In genomic region chr6:115424433-115424832, GRCm38 (mm10) we compare ENCODE assay signal across 21 mouse cellular contexts.
DNase-seq lines count a peak whose midpoint lies in the region; ATAC-seq and TF ChIP-seq lines count a peak whose summit lies in the region.
"Had no signal": no experiment of that assay in that cellular context is flagged by ENCODE, and none has a peak within 500 bp of the region (broad histone marks: within the 10 kb centered on the region; RNA-seq: fewer than 3 reads in every experiment).

No protein-coding gene starts in this region.

- H3K4me2 ChIP-seq in liver, embryonic 11.5 days: no peak overlapping the region
- H3K4me2 ChIP-seq: heart, embryonic 12.5 days; liver, embryonic 15.5 days; neural tube, embryonic 13.5 days had no signal

- H3K36me3 ChIP-seq in liver, adult 2 months (ENCODE audit: control insufficient read depth, insufficient read depth, low read length): no peaks in the 10 kb centered on the region
- H3K36me3 ChIP-seq in liver, embryonic 11.5 days (ENCODE audit: control insufficient read depth, insufficient read depth, low read length): no peaks in the 10 kb centered on the region
- H3K36me3 ChIP-seq: embryonic facial prominence, embryonic 10.5 days; heart, embryonic 12.5 days; liver, embryonic 15.5 days; neural tube, embryonic 13.5 days had no signal

- no peak for TF ChIP-seq POLR2A in liver, adult 2 months (IDR thresholded peaks at IDR 0.05; ENCODE audit: extremely low read depth, insufficient read depth, low read length)

- no peaks in the 10 kb centered on the region for H3K79me2 ChIP-seq in liver, adult 2 months (ENCODE audit: control insufficient read depth, insufficient read depth, low read length)

- no peak for ATAC-seq in liver, embryonic 11.5 days (replicated peaks; ENCODE audit: low FRiP score)
- ATAC-seq: forebrain, embryonic 14.5 days; hindbrain, embryonic 16.5 days; intestine, postnatal 0 days had no signal

- WGBS in liver, adult 2 months: 21% methylated on average over 3 of the region's 3 CpGs
- WGBS in liver, embryonic 11.5 days: 81% methylated on average over 3 of the region's 3 CpGs

- no peak for TF ChIP-seq CTCF in liver, adult 2 months (IDR thresholded peaks at IDR 0.05; ENCODE audit: low read depth, low read length)

- H3K4me1 ChIP-seq in liver, adult 2 months (ENCODE audit: control insufficient read depth, insufficient read depth, low read length): peaks cover 14% of the 10 kb centered on the region; the same call in 1 of the 2 replicates
- H3K4me1 ChIP-seq in liver, embryonic 11.5 days (replicated peaks; ENCODE audit: control insufficient read depth, insufficient read depth, low read length): no peaks in the 10 kb centered on the region
- H3K4me1 ChIP-seq: embryonic facial prominence, embryonic 10.5 days; heart, embryonic 12.5 days; liver, embryonic 15.5 days; neural tube, embryonic 13.5 days had no signal

- no peaks in the 10 kb centered on the region for H3K9me3 ChIP-seq in liver, embryonic 11.5 days (ENCODE audit: control insufficient read depth, low read length)
- H3K9me3 ChIP-seq: embryonic facial prominence, embryonic 10.5 days; heart, embryonic 12.5 days; liver, embryonic 15.5 days; megakaryocyte, embryonic 14.5 days; neural tube, embryonic 13.5 days had no signal

- H3K27me3 ChIP-seq in liver, adult 2 months (ENCODE audit: control insufficient read depth, insufficient read depth, low read length): no peaks in the 10 kb centered on the region
- H3K27me3 ChIP-seq in liver, embryonic 11.5 days (replicated peaks; ENCODE audit: control insufficient read depth, insufficient read depth, low read length): no peaks in the 10 kb centered on the region
- H3K27me3 ChIP-seq: heart, embryonic 12.5 days; liver, embryonic 15.5 days; megakaryocyte, embryonic 14.5 days; neural tube, embryonic 13.5 days had no signal

- H3K4me3 ChIP-seq in liver, adult 2 months (ENCODE audit: insufficient read depth, low read depth, low read length): no peak overlapping the region
- no peak overlapping the region for H3K4me3 ChIP-seq in liver, embryonic 11.5 days (ENCODE audit: low read depth, low read length)
- H3K4me3 ChIP-seq: embryonic facial prominence, embryonic 10.5 days; heart, embryonic 12.5 days; layer of hippocampus, adult 2 months; left cerebral cortex, adult 2 months; liver, embryonic 15.5 days; megakaryocyte, embryonic 14.5 days; neural tube, embryonic 13.5 days had no signal

- DNase-seq in adrenal gland, adult (ENCODE audit: inconsistent age in 2 of 2, low spot score in 1 of 2): peak; percentile 5 to 78
- no peak for DNase-seq in adrenal gland, postnatal 4 days (ENCODE audit: low spot score in 2 of 2)
- DNase-seq in liver, adult 2 months (ENCODE audit: extremely low read depth, low read depth, low spot score): peak; percentile 83
- DNase-seq in liver, embryonic 11.5 days (ENCODE audit: low spot score): no peak
- peak; percentile 9 for DNase-seq in lung, postnatal 14 days
- no peak for DNase-seq in kidney, adult 11 months
- no peak for DNase-seq in c-Kit-positive CD71-positive TER-119-positive erythroid progenitor cells, embryonic 14.5 days (ENCODE audit: low spot score)
- DNase-seq in left cerebral cortex, postnatal 36 days (ENCODE audit: low spot score in 2 of 2): no peak
- DNase-seq: cerebellum, adult 18-20 months; heart, postnatal 36 days had no signal

- no peak overlapping the region for H3K9ac ChIP-seq in liver, adult 2 months (ENCODE audit: low read depth, low read length)
- H3K9ac ChIP-seq in liver, embryonic 11.5 days (ENCODE audit: low read depth, low read length): no peak overlapping the region
- H3K9ac ChIP-seq: heart, embryonic 12.5 days; liver, embryonic 15.5 days; neural tube, embryonic 13.5 days had no signal

- intact Hi-C loops in left cerebral cortex, postnatal 36 days (cut with DNase I): no loop called here

- H3K27ac ChIP-seq in liver, adult 2 months (replicated peaks; ENCODE audit: insufficient read depth, low read depth, low read length): no peak overlapping the region
- no peak overlapping the region for H3K27ac ChIP-seq in liver, embryonic 11.5 days (ENCODE audit: low read depth, low read length)
- H3K27ac ChIP-seq: embryonic facial prominence, embryonic 10.5 days; kidney, postnatal 0 days; layer of hippocampus, adult 2 months; left cerebral cortex, adult 2 months; liver, embryonic 15.5 days; neural tube, embryonic 13.5 days had no signal

Comparison
In these comparisons a context has a peak if more than half of its experiments do, and no peak if none do; other contexts are left out.
1. DNase-seq: peak in adrenal gland, adult (2 of 2), liver, adult 2 months (single experiment) and lung, postnatal 14 days (single experiment); none in adrenal gland, postnatal 4 days (0 of 2), liver, embryonic 11.5 days (single experiment), kidney, adult 11 months (single experiment), c-Kit-positive CD71-positive TER-119-positive erythroid progenitor cells, embryonic 14.5 days (single experiment) and left cerebral cortex, postnatal 36 days (0 of 2).